Mouse (Mus musculus): ENCODE results near the gene Cd55b.
"Not testable (repeated sequence)": the region's sequence is repeated elsewhere in the genome, so short reads cannot be mapped to it uniquely, and the experiment has no call there.

Cd55b gene

GRCm38 (mm10) chr1:130422664-130423111 lies at the start of gene Cd55b:
Gene Cd55b (minus strand): TSS chr1:130423009.
- no peak for DNase-seq (ENCODE audit: low read depth, low spot score)

DNA sequence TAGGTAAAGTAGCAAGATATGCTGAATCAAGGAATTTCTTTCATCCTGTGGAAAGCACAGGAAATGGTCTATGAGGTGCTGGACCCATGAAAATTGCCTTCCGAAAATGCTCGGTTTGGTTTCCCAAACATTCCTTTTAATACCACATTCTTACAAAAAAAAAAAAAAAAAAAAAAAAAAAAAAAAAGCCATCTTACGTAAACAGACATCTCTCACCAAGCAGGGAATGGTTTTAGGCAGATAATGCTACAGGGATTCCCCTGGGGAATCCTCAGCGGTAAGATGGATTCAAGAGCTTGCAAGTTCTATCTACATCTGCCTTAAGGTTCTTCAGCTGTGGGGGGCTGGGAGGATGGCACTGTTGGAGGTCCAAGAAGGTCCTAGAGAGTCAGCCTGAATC lies 47.3 kb upstream of the Cd55b start:
- no peak for DNase-seq (ENCODE audit: low read depth, low spot score)

GRCm38 (mm10) chr1:130467453-130467852 lies 44.6 kb upstream of the Cd55b start:
- no peak for DNase-seq (ENCODE audit: low read depth, low spot score)

DNA sequence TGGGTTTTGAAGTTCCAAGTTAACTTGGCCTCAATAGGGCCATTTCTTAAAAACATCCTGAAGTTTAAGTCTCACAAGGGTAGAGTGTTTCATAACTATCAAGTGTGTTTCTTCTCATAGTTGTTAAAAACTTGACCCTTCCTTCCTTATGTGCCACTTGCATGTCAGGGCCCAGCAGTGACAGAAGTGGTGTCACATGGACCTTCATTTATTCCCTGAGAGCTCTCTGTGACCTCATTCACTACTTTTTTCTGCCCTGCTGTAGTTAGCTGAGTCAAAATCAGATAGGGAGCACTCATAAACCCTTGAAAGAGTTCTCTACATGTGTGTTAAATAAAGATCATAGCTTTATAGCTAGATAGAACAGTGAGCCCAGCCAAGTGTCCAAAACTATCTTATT lies 41.4 kb upstream of the Cd55b start:
- no peak for DNase-seq (ENCODE audit: low read depth, low spot score)

DNA sequence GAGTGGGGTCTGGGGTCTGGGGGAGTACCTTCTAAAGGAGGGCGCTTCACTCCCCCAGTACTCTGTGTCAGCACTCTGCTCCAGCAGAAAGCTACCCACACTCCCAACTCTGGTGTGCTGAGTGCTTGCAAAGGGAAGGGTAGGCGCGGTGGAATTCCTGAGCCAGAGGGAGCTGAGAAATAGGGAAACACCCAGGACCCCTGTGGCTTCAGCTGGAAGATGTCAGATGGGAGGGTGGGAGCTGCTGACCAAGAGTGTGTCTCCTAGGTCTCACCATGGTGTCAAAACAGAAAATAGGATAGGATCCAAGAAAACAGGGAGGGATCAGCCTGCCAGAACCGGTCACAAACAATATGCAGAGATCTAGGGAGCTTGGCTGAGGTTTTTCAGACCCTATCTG lies 40.1 kb upstream of the Cd55b start:
- no peak for DNase-seq (ENCODE audit: low read depth, low spot score)

GRCm38 (mm10) chr1:130462084-130462861 lies 39.5 kb upstream of the Cd55b start, which contains the start of gene Cd55:
Gene Cd55 (minus strand): TSS chr1:130462744.
- DNase-seq (ENCODE audit: low read depth, low spot score): peak; percentile 88

GRCm38 (mm10) chr1:130455111-130455510 lies 32.3 kb upstream of the Cd55b start:
- no peak for DNase-seq (ENCODE audit: low read depth, low spot score)

DNA sequence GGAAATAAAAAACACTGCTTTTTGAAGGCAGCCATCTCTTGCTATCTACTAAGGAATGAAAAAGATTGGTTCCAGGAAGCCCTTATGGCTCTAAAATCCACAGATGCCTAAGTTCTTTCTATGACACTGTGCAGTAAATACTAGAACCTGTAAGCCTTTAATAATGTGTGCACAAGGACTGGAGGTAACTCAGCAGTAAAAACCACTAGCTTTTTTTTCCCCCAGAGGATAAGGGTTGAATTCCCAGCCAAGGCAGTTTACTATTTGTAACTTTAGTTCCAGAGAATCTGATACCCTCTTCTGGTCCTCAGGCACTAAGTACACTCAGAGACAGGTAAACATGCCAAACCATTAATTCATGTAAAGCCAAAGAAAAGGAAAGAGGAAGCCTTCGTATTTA lies 20.1 kb upstream of the Cd55b start:
- not testable (repeated sequence) for DNase-seq (ENCODE audit: low read depth, low spot score)

- DNase-seq (ENCODE audit: low read depth, low spot score): no peak
These were observed 8.1 kb upstream of the Cd55b start for GRCm38 (mm10) chr1:130430920-130431319.

GRCm38 (mm10) chr1:130428667-130429066 lies 5.9 kb upstream of the Cd55b start:
- DNase-seq (ENCODE audit: low read depth, low spot score): not testable (repeated sequence)

DNA sequence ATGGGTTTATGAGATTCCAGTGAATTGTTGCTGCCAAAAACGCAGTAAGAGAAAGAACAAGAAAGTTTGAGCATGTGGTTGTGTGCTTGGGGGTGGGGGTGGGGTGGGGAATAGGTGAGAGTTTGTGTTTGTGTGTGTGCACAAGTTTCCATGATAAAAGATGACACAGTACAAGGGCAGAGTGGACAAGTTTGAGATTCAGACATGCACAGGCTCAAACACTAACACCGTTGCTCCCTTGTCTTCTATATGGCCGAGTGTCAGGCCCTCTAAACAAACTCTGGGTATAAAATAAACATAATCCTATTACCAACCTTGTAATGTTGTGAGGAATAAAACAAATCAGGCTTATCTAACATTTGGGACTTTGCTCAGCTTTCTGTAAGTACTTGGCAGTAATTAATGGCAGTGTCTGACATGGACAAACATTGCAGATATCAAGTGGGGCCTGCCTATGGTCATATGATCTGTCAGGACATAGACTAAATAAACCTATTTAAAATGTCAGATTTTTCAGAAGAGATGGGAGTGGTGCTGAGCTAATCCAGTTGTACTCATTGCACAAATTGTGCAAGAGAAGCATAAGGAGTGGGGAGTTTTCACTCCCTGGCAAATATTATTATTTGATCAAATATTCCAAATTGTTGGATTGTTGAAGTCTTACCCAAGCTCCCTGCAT lies 4.5 kb upstream of the Cd55b start:
- not testable (repeated sequence) for DNase-seq (ENCODE audit: low read depth, low spot score)

DNA sequence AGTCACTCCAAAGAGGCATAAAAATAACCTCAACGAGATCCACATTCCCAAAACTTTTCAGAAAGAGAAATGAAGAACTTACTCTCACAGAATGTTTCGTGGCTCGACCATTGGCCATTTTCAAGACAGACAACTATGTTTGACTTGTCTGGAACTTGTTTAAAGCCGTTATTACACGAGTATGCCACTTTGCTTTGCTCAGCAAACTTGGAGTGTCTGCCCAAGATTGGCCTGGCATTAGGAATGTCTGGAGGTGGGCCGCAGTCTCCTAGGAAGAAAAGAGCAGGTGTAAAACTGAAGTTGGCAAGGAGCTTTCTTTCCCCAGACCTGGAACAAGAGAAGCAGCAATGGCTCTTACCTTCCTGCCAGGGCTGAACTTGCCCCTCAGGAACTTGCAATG lies 776 bp downstream of the Cd55b start:
- DNase-seq (ENCODE audit: low read depth, low spot score): not testable (repeated sequence)

GRCm38 (mm10) chr1:130397109-130397508 lies 25.7 kb downstream of the Cd55b start:
- DNase-seq (ENCODE audit: low read depth, low spot score): not testable (repeated sequence)

DNA sequence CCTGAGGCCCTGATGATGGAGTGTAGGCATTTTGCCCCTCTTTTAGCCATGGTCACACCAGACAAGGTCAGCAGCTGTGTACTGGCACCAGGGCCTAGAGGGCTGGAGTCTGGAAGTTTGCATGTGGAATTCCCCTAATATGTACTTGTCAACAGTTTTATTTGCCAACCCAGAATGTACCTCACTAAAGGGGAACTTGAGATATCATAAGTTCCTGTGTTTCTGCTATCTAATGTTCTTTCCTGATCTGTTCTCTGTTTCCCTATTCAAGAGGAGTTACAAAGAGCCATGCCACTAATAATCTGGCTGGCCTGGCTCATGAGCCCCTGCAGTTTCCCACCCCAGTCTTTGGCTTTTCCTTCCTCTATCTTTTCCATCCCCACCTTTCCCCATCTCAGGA lies 35.5 kb downstream of the Cd55b start:
- not testable (repeated sequence) for DNase-seq (ENCODE audit: low read depth, low spot score)

- DNase-seq (ENCODE audit: low read depth, low spot score): no peak
These were observed 44.9 kb downstream of the Cd55b start for GRCm38 (mm10) chr1:130377726-130378429.

GRCm38 (mm10) chr1:130374173-130374785 lies 48.5 kb downstream of the Cd55b start:
- DNase-seq (ENCODE audit: low read depth, low spot score): no peak

DNA sequence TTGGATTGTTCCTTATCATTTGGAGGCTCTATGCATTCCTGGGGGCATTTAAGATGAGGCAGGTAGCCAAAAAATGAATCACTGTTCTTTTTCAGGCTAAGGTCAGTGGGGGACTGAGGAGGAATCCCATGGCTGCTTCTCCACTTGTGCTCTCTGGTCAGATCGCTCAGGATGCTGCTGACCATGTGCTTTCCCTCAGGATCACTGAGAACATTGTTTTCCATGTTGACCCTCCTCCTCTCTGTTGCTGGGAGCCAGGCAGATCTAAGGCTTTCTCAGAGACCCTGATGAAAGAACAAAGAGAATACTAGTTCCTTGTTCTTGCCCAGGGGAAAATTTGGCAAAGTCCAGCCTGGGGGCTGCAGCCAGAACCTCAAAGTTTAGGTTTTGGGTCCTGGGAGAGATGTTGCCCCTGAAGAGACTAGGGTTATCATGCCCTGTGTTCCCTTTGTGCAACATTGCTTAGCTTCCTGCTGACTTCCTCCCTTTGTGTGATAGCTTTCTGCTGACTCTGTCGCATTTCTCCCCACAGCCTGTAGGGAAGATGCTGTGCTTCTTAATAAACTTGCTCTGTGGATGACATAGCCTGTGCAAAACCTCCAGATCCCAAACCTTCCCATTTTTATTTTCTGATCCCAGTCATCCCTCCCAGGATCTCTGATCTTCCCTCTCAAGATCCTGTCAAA lies 49.3 kb downstream of the Cd55b start:
- DNase-seq (ENCODE audit: low read depth, low spot score): no peak

GRCm38 (mm10) chr1:130371895-130372528 lies 50.8 kb downstream of the Cd55b start:
- DNase-seq (ENCODE audit: low read depth, low spot score): peak; percentile 53

- DNase-seq (ENCODE audit: low read depth, low spot score): no peak
These were observed 51.5 kb downstream of the Cd55b start for GRCm38 (mm10) chr1:130371291-130371690.

- no peak for DNase-seq (ENCODE audit: low read depth, low spot score)
These were observed 72.7 kb downstream of the Cd55b start for GRCm38 (mm10) chr1:130350077-130350635.

Data from c-Kit-negative CD71-positive TER-119-positive erythroid progenitor cells, embryonic 14.5 days (primary cell).